Mouse (Mus musculus) spleen, postnatal 4 days (tissue): ENCODE data around the gene Col25a1.

Experiments
- DNase-seq, 2 experiments: peaks; one replicate each; pipeline ENCODE4 v3.0.0; 2022; ENCODE audit warnings: low spot score in 2 of 2

Col25a1 gene

GRCm38 (mm10) chr3:130377786-130378185 lies 246.5 kb downstream of the Col25a1 start:
- no peak for DNase-seq

- DNase-seq: no peak
These were observed 247.3 kb downstream of the Col25a1 start for GRCm38 (mm10) chr3:130378626-130379025.

- no peak for DNase-seq
These were observed 249.1 kb downstream of the Col25a1 start for GRCm38 (mm10) chr3:130380299-130380845.

GRCm38 (mm10) chr3:130381691-130382090 lies 250.4 kb downstream of the Col25a1 start:
- no peak for DNase-seq

GRCm38 (mm10) chr3:130385856-130386255 lies 254.6 kb downstream of the Col25a1 start:
- no peak for DNase-seq

- DNase-seq: no peak
These were observed 255.9 kb downstream of the Col25a1 start for GRCm38 (mm10) chr3:130387156-130387555.

- DNase-seq: no peak
These were observed 258.1 kb downstream of the Col25a1 start for GRCm38 (mm10) chr3:130389261-130389975.

- DNase-seq: no peak
These were observed 265.3 kb downstream of the Col25a1 start for GRCm38 (mm10) chr3:130396636-130397035.

- no peak for DNase-seq
These were observed 269.6 kb downstream of the Col25a1 start for GRCm38 (mm10) chr3:130400716-130401559.

- DNase-seq: no peak
These were observed 270.2 kb downstream of the Col25a1 start for GRCm38 (mm10) chr3:130401560-130401852.

- no peak for DNase-seq
These were observed 273.5 kb downstream of the Col25a1 start for GRCm38 (mm10) chr3:130404525-130405409.

GRCm38 (mm10) chr3:130407201-130407600 lies 275.9 kb downstream of the Col25a1 start:
- DNase-seq: no peak

GRCm38 (mm10) chr3:130413239-130413638 lies 281.9 kb downstream of the Col25a1 start:
- DNase-seq: no peak

GRCm38 (mm10) chr3:130418951-130419350 lies 287.6 kb downstream of the Col25a1 start:
- DNase-seq: no peak

GRCm38 (mm10) chr3:130428796-130429195 lies 297.5 kb downstream of the Col25a1 start:
- DNase-seq: no peak

GRCm38 (mm10) chr3:130430052-130430451 lies 298.8 kb downstream of the Col25a1 start:
- no peak for DNase-seq

- DNase-seq: no peak
These were observed 301.5 kb downstream of the Col25a1 start for GRCm38 (mm10) chr3:130432818-130433217.

- DNase-seq: no peak
These were observed 305.7 kb downstream of the Col25a1 start for GRCm38 (mm10) chr3:130436956-130437355.

GRCm38 (mm10) chr3:130439767-130440166 lies 308.5 kb downstream of the Col25a1 start:
- DNase-seq: no peak

GRCm38 (mm10) chr3:130440689-130441088 lies 309.4 kb downstream of the Col25a1 start:
- DNase-seq: no peak

- DNase-seq: no peak
These were observed 312.7 kb downstream of the Col25a1 start for GRCm38 (mm10) chr3:130443842-130444627.
